Mouse (Mus musculus) layer of hippocampus, adult 9-11 months (tissue): ENCODE results near the gene Nfix.

Source experiments
- DNase-seq: peaks from one replicate; pipeline ENCODE4 v3.0.0; 2022

Gene Nfix

GRCm38 (mm10) chr8:84779519-84780224 is 20.5 kb downstream of the Nfix start:
- no peak for DNase-seq

GRCm38 (mm10) chr8:84778638-84779380 is 21.3 kb downstream of the Nfix start:
- no peak for DNase-seq

GRCm38 (mm10) chr8:84777899-84778637 is 22.1 kb downstream of the Nfix start:
- no peak for DNase-seq

- DNase-seq: no peak
Measured at GRCm38 (mm10) chr8:84776569-84776968, 23.6 kb downstream of the Nfix start.

GRCm38 (mm10) chr8:84775621-84776113 is 24.5 kb downstream of the Nfix start:
- no peak for DNase-seq

- peak; percentile 82 for DNase-seq
Measured at GRCm38 (mm10) chr8:84775105-84775591, 25.0 kb downstream of the Nfix start.

- DNase-seq: peak; percentile 56
Measured at GRCm38 (mm10) chr8:84774473-84774911, 25.7 kb downstream of the Nfix start.

GRCm38 (mm10) chr8:84773833-84774232 is 26.3 kb downstream of the Nfix start:
- peak; percentile 88 for DNase-seq

GRCm38 (mm10) chr8:84773304-84773703 is 26.8 kb downstream of the Nfix start:
- DNase-seq: no peak

- no peak for DNase-seq
Measured at GRCm38 (mm10) chr8:84772628-84773027, 27.5 kb downstream of the Nfix start.

GRCm38 (mm10) chr8:84771941-84772378 is 28.2 kb downstream of the Nfix start:
- DNase-seq: no peak

- no peak for DNase-seq
Measured at GRCm38 (mm10) chr8:84771000-84771687, 29.0 kb downstream of the Nfix start.

GRCm38 (mm10) chr8:84770100-84770953 is 29.8 kb downstream of the Nfix start:
- DNase-seq: no peak

GRCm38 (mm10) chr8:84769324-84769723 is 30.8 kb downstream of the Nfix start:
- no peak for DNase-seq

GRCm38 (mm10) chr8:84768343-84769095 is 31.6 kb downstream of the Nfix start:
- DNase-seq: no peak

GRCm38 (mm10) chr8:84767221-84767620 is 32.9 kb downstream of the Nfix start:
- no peak for DNase-seq

- DNase-seq: no peak
Measured at GRCm38 (mm10) chr8:84766422-84766821, 33.7 kb downstream of the Nfix start.

GRCm38 (mm10) chr8:84765629-84766028 is 34.5 kb downstream of the Nfix start:
- DNase-seq: no peak

- no peak for DNase-seq
Measured at GRCm38 (mm10) chr8:84764870-84765495, 35.2 kb downstream of the Nfix start.

GRCm38 (mm10) chr8:84764100-84764499 is 36.0 kb downstream of the Nfix start:
- no peak for DNase-seq
